Mouse (Mus musculus) G1E (cell line): Measurements from ENCODE around the gene Ifitm2.

Experiments used
- CTCF ChIP-seq: IDR thresholded peaks from 2 replicates; pipeline ENCODE4 v1.5.1; 2012; ENCODE audit warnings: low read depth, low read length, inconsistent platforms, mixed read lengths
- GATA1 ChIP-seq: IDR thresholded peaks from 2 replicates; pipeline ENCODE4 v1.6.1; 2012; ENCODE audit warnings: borderline replicate concordance, low read length, inconsistent platforms, mixed read lengths

- TF ChIP-seq CTCF (no peak), GATA1 (no peak)
Observed at GRCm38 (mm10) chr7:140951765-140952164, 4.0 kb downstream of the Ifitm2 start.
